Mouse (Mus musculus) heart, embryonic 14.5 days (tissue): ENCODE results near the gene Acvr1b. TPM values are rescaled to one million over a fixed set of nuclear protein-coding genes. Genes with fewer than 3 reads are reported as not detected.

Source experiments
- ATAC-seq: fragments of 200-750 bp; cut with Nextera tagmentation; 2 replicates; pipeline ENCODE4 v1.8.0; 2017; ENCODE audit warnings: low read depth, moderate TSS enrichment; ENCODE audit not compliant: insufficient number of reproducible peaks, insufficient read depth, low FRiP score
- H3K27ac ChIP-seq, 2 experiments: fragments of 200-500 bp in 1 of 2; fragments of 300-500 bp in 1 of 2; sonication (generic) in 1 of 2; replicated peaks in 1 of 2; 2 replicates each; pipeline ENCODE4 v1.5.1; 2012 to 2014; ENCODE audit warnings: low read depth in 2 of 2, low read length in 2 of 2, control low read depth in 1 of 2, mild to moderate bottlenecking in 1 of 2, mixed read lengths in 1 of 2; ENCODE audit not compliant: control insufficient read depth in 1 of 2, insufficient read depth in 1 of 2
- H3K27me3 ChIP-seq: fragments of 300-500 bp; sonication (generic); 2 replicates; pipeline ENCODE4 v1.6.1; 2014; ENCODE audit warnings: mild to moderate bottlenecking, low read length, control low read depth; ENCODE audit not compliant: control insufficient read depth, insufficient read depth
- H3K36me3 ChIP-seq: fragments of 300-500 bp; sonication (generic); 2 replicates; pipeline ENCODE4 v1.6.1; 2014; ENCODE audit warnings: mild to moderate bottlenecking, control low read depth, low read length, mixed read lengths; ENCODE audit not compliant: control insufficient read depth, insufficient read depth
- H3K4me1 ChIP-seq, 2 experiments: fragments of 200-500 bp in 1 of 2; fragments of 300-500 bp in 1 of 2; sonication (generic) in 1 of 2; 2 replicates each; pipeline ENCODE4 v1.6.1; 2012 to 2014; ENCODE audit warnings: low read length in 2 of 2, control low read depth in 1 of 2, mixed read lengths in 1 of 2; ENCODE audit not compliant: control insufficient read depth in 2 of 2, insufficient read depth in 2 of 2
- H3K4me2 ChIP-seq: fragments of 300-500 bp; sonication (generic); 2 replicates; pipeline ENCODE4 v1.6.1; 2014; ENCODE audit warnings: mild to moderate bottlenecking, low read length
- H3K4me3 ChIP-seq, 2 experiments: fragments of 200-500 bp in 1 of 2; fragments of 300-500 bp in 1 of 2; sonication (generic) in 1 of 2; 2 replicates each; pipeline ENCODE4 v1.5.1; 2012 to 2014; ENCODE audit warnings: low read length in 2 of 2, mild to moderate bottlenecking in 2 of 2, control low read depth in 1 of 2, low read depth in 1 of 2, moderate library complexity in 1 of 2; ENCODE audit not compliant: control insufficient read depth in 1 of 2, insufficient read depth in 1 of 2
- H3K9ac ChIP-seq: fragments of 300-500 bp; sonication (generic); 2 replicates; pipeline ENCODE4 v1.6.1; 2014; ENCODE audit warnings: mild to moderate bottlenecking, low read length
- H3K9me3 ChIP-seq: fragments of 300-500 bp; sonication (generic); 2 replicates; pipeline ENCODE4 v1.6.1; 2016; ENCODE audit warnings: low read length, control low read depth; ENCODE audit not compliant: control insufficient read depth
- WGBS: fragments of 180-500 bp; shearing (Covaris S2); extraction: QIAGEN DNeasy Blood & Tissue Kit; methylation state at CpG from one replicate; pipeline ENCODE4 v1.1.7; 2014; 5-methylcytosine and 5-hydroxymethylcytosine counted together
- polyA plus RNA-seq: library from polyadenylated mRNA; unstranded; fragments of >200 nt; fragmentation: Nextera tagmentation; extraction: Ambion mirVana; gene quantifications from 2 replicates; pipeline ENCODE4 v1.2.1, GENCODE M21; 2014

Gene Acvr1b
- polyA plus RNA-seq, 1 experiment from 2014 or later: 8.7 TPM

GRCm38 (mm10) chr15:101228866-101229590 lies 55.2 kb downstream of the Acvr1b start:
- peaks cover 46% of the 10 kb centered on the region for H3K36me3 ChIP-seq
- no peak overlapping the region for H3K9ac ChIP-seq
- H3K27me3 ChIP-seq: no peaks in the 10 kb centered on the region
- H3K4me2 ChIP-seq: no peak overlapping the region
- 81% methylated on average over 21 of the region's 21 CpGs for WGBS
- H3K9me3 ChIP-seq: no peaks in the 10 kb centered on the region
- no peak for ATAC-seq
- peaks cover 6 to 14% of the 10 kb centered on the region in 2 experiments; a peak in 3 of 4 replicates for H3K4me1 ChIP-seq
- H3K4me3 ChIP-seq: no peak overlapping the region
- H3K27ac ChIP-seq: no peak overlapping the region

GRCm38 (mm10) chr15:101230503-101230902 lies 56.6 kb downstream of the Acvr1b start:
- Histone ChIP-seq H3K9me3 (no peaks in the 10 kb centered on the region), H3K27ac (no peak overlapping the region), H3K4me3 (no peak overlapping the region), H3K9ac (no peak overlapping the region), H3K4me2 (no peak overlapping the region), H3K27me3 (no peaks in the 10 kb centered on the region), H3K4me1 (peaks cover 7 to 16% of the 10 kb centered on the region in 2 experiments; a peak in 3 of 4 replicates), H3K36me3 (peaks cover 46% of the 10 kb centered on the region)
- 91% methylated on average over 19 of the region's 19 CpGs for WGBS
- no peak for ATAC-seq

GRCm38 (mm10) chr15:101230995-101231647 lies 57.3 kb downstream of the Acvr1b start:
- Histone ChIP-seq H3K36me3 (peaks cover 46% of the 10 kb centered on the region), H3K4me1 (peaks cover 12 to 22% of the 10 kb centered on the region in 2 experiments), H3K9me3 (no peaks in the 10 kb centered on the region), H3K4me2 (peak overlapping the region; percentile 66), H3K27me3 (no peaks in the 10 kb centered on the region), H3K27ac (no peak overlapping the region), H3K4me3 (peak overlapping the region; percentile 23 to 25; a peak in 3 of 4 replicates), H3K9ac (peak overlapping the region; percentile 57)
- ATAC-seq: no peak
- WGBS: 77% methylated on average over 23 of the region's 23 CpGs

- WGBS: 49% methylated on average over 48 of the region's 56 CpGs
- Histone ChIP-seq H3K4me2 (peak overlapping the region; percentile 66), H3K36me3 (peaks cover 46% of the 10 kb centered on the region), H3K4me3 (peak overlapping the region; percentile 23 to 25; a peak in 3 of 4 replicates), H3K4me1 (peaks cover 14 to 23% of the 10 kb centered on the region in 2 experiments), H3K27me3 (no peaks in the 10 kb centered on the region), H3K9me3 (no peaks in the 10 kb centered on the region), H3K27ac (no peak overlapping the region), H3K9ac (peak overlapping the region; percentile 57)
- no peak for ATAC-seq
These were observed 57.8 kb downstream of the Acvr1b start for GRCm38 (mm10) chr15:101231648-101232180.

GRCm38 (mm10) chr15:101232607-101233006 lies 58.7 kb downstream of the Acvr1b start:
- Histone ChIP-seq H3K9ac (no peak overlapping the region), H3K36me3 (peaks cover 42% of the 10 kb centered on the region), H3K4me1 (peaks cover 14 to 19% of the 10 kb centered on the region in 2 experiments), H3K27ac (no peak overlapping the region), H3K27me3 (no peaks in the 10 kb centered on the region), H3K4me3 (no peak overlapping the region), H3K9me3 (no peaks in the 10 kb centered on the region), H3K4me2 (no peak overlapping the region)
- ATAC-seq: no peak
- 74% methylated on average over 4 of the region's 4 CpGs for WGBS

GRCm38 (mm10) chr15:101233183-101233582 lies 59.3 kb downstream of the Acvr1b start:
- Histone ChIP-seq H3K9me3 (no peaks in the 10 kb centered on the region), H3K27me3 (no peaks in the 10 kb centered on the region), H3K4me1 (peaks cover 13 to 15% of the 10 kb centered on the region in 2 experiments), H3K4me2 (no peak overlapping the region), H3K27ac (no peak overlapping the region), H3K9ac (no peak overlapping the region), H3K36me3 (peaks cover 42% of the 10 kb centered on the region), H3K4me3 (no peak overlapping the region)
- ATAC-seq: no peak
- 79% methylated on average over 3 of the region's 3 CpGs for WGBS

- 31% methylated on average over 11 of the region's 11 CpGs for WGBS
- H3K9ac ChIP-seq: no peak overlapping the region
- no peak overlapping the region for H3K4me3 ChIP-seq
- H3K36me3 ChIP-seq: peaks cover 42% of the 10 kb centered on the region
- no peak overlapping the region for H3K4me2 ChIP-seq
- H3K9me3 ChIP-seq: no peaks in the 10 kb centered on the region
- H3K4me1 ChIP-seq: peaks cover 11 to 14% of the 10 kb centered on the region in 2 experiments
- no peak for ATAC-seq
- H3K27ac ChIP-seq: no peak overlapping the region
- H3K27me3 ChIP-seq: no peaks in the 10 kb centered on the region
These were observed 59.9 kb downstream of the Acvr1b start for GRCm38 (mm10) chr15:101233641-101234275.
